Mouse (Mus musculus): ENCODE measurements around the gene Dhcr24.

- TF ChIP-seq CTCF (IDR thresholded peaks at IDR 0.05; ENCODE audit: low read depth, low read length) (no peak), POLR2A (IDR thresholded peaks at IDR 0.05; ENCODE audit: borderline replicate concordance, low read depth, low read length) (no peak)
These were observed 32.8 kb upstream of the Dhcr24 start for GRCm38 (mm10) chr4:106527856-106528547.
